Mouse (Mus musculus) G1E (cell line): ENCODE data around the gene Cyb5rl.

Experiments used
- CTCF ChIP-seq: IDR thresholded peaks from 2 replicates; pipeline ENCODE4 v1.5.1; 2012; ENCODE audit warnings: low read depth, low read length, inconsistent platforms, mixed read lengths
- GATA1 ChIP-seq: IDR thresholded peaks from 2 replicates; pipeline ENCODE4 v1.6.1; 2012; ENCODE audit warnings: borderline replicate concordance, low read length, inconsistent platforms, mixed read lengths
- GATA2 ChIP-seq: IDR thresholded peaks from 2 replicates; pipeline ENCODE4 v1.6.1; 2012; ENCODE audit warnings: low read depth, low read length, inconsistent platforms, borderline replicate concordance

GRCm38 (mm10) chr4:107098375-107098774, 31.6 kb downstream of the Cyb5rl start:
- TF ChIP-seq GATA1 (no peak), CTCF (no peak), GATA2 (no peak)
